Mouse (Mus musculus): Measurements from ENCODE around the gene Gata3. TPM values are rescaled to one million over a fixed set of nuclear protein-coding genes. Genes with fewer than 3 reads are reported as not detected.

Gata3 gene
- total and polyA plus RNA-seq, 2 experiments from 2014 or later = 0.83 TPM; not detected in 1

DNA sequence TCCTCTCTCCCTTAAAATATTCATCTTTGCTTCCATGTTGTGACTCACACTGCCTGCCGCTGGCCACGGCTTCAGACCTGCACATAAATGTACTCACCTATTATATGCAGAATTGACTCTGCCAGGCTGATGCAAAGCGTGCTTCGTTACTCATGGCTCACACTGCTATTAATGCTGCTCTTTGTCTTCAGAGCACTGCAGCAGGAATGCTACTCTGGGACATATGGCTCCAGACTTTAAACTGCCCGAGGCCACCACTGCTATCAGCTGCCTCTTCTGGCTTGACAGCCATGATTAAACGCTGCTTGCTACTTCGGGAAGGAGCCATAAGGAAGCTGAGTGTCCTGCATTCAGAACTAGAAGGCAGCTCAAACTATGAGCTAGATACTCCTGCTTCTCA, 54.6 kb downstream of the Gata3 start:
- H3K9me3 ChIP-seq (replicated peaks; ENCODE audit: control insufficient read depth, low read length) = no peaks in the 10 kb centered on the region
- H3K36me3 ChIP-seq (replicated peaks; ENCODE audit: control insufficient read depth, insufficient read depth, low read length) = no peaks in the 10 kb centered on the region
- no peak overlapping the region for H3K27ac ChIP-seq (ENCODE audit: low read depth)
- WGBS = 48% methylated on average over 7 of the region's 7 CpGs
- no peak overlapping the region for H3K4me3 ChIP-seq (ENCODE audit: low read depth, low read length)
- H3K27me3 ChIP-seq (ENCODE audit: control insufficient read depth, insufficient read depth, low read length) = no peaks in the 10 kb centered on the region
- H3K9ac ChIP-seq (replicated peaks; ENCODE audit: low read depth, low read length) = no peak overlapping the region
- H3K4me2 ChIP-seq (ENCODE audit: low read depth, low read length) = no peak overlapping the region
- no peaks in the 10 kb centered on the region for H3K4me1 ChIP-seq (ENCODE audit: control insufficient read depth, insufficient read depth)
- TF ChIP-seq EP300 (IDR thresholded peaks at IDR 0.05; ENCODE audit: low read depth) (no peak), CTCF (IDR thresholded peaks at IDR 0.05; ENCODE audit: low read depth) (no peak)
- ATAC-seq (ENCODE audit: insufficient read depth, low read depth) (no peak), DNase-seq (ENCODE audit: low spot score) (no peak)

DNA sequence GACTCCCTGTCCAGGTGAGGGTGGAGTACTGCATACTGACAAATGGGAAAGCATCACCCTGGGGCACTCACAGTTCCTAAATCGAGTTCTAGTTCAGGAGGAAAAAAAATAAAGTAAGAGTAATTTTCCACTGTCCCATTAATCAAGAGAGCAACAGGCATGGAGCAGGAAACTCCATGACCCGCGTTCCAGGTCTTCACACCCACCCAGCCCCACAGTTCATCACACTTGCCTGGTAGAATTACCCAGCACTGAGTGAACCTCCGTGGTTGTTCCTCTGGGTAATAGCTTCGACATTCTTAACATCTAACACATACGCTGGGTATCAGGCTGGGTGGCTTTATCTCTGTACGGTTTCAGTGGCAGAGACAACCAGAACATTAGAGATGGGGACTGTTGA, 56.1 kb downstream of the Gata3 start:
- no peak for DNase-seq (ENCODE audit: low spot score)
- H3K4me3 ChIP-seq (ENCODE audit: low read depth, low read length) = no peak overlapping the region
- no peak overlapping the region for H3K27ac ChIP-seq (ENCODE audit: low read depth)
- no peak for ATAC-seq (ENCODE audit: insufficient read depth, low read depth)
- H3K4me2 ChIP-seq (ENCODE audit: low read depth, low read length) = no peak overlapping the region
- no peaks in the 10 kb centered on the region for H3K9me3 ChIP-seq (replicated peaks; ENCODE audit: control insufficient read depth, low read length)
- no peak for TF ChIP-seq EP300 (IDR thresholded peaks at IDR 0.05; ENCODE audit: low read depth)
- no peak for TF ChIP-seq CTCF (IDR thresholded peaks at IDR 0.05; ENCODE audit: low read depth)
- H3K27me3 ChIP-seq (ENCODE audit: control insufficient read depth, insufficient read depth, low read length) = no peaks in the 10 kb centered on the region
- H3K36me3 ChIP-seq (replicated peaks; ENCODE audit: control insufficient read depth, insufficient read depth, low read length) = no peaks in the 10 kb centered on the region
- 60% methylated on average over 7 of the region's 7 CpGs for WGBS
- H3K4me1 ChIP-seq (ENCODE audit: control insufficient read depth, insufficient read depth) = no peaks in the 10 kb centered on the region
- no peak overlapping the region for H3K9ac ChIP-seq (replicated peaks; ENCODE audit: low read depth, low read length)

DNA sequence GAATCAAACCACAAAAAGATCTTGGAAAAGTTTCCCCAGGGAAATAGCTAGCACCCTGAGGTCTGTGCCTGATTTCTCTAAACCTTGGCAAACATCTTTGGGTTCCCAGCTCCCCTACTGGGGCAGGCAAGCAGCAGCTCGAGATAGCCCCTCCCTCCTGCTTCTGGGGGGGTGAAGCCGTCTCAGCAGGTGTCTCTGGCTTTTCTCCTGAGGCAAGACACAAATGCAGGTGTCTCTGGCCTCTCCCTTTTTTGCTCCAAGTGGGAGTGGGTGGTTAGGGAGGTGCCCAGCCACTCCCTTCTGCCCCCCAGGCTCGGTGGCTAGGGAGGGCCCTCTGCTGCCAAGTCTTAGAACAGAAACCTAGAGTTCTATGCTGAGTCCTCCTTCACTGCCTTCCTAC, 62.2 kb downstream of the Gata3 start:
- Histone ChIP-seq H3K4me1 (ENCODE audit: control insufficient read depth, insufficient read depth) (no peaks in the 10 kb centered on the region), H3K27me3 (ENCODE audit: control insufficient read depth, insufficient read depth, low read length) (no peaks in the 10 kb centered on the region), H3K27ac (ENCODE audit: low read depth) (no peak overlapping the region), H3K9me3 (replicated peaks; ENCODE audit: control insufficient read depth, low read length) (no peaks in the 10 kb centered on the region), H3K36me3 (replicated peaks; ENCODE audit: control insufficient read depth, insufficient read depth, low read length) (no peaks in the 10 kb centered on the region), H3K4me2 (ENCODE audit: low read depth, low read length) (no peak overlapping the region), H3K4me3 (ENCODE audit: low read depth, low read length) (no peak overlapping the region), H3K9ac (replicated peaks; ENCODE audit: low read depth, low read length) (no peak overlapping the region)
- ATAC-seq (ENCODE audit: insufficient read depth, low read depth) (no peak), DNase-seq (ENCODE audit: low spot score) (no peak)
- WGBS = 26% methylated on average over 3 of the region's 3 CpGs
- TF ChIP-seq CTCF (IDR thresholded peaks at IDR 0.05; ENCODE audit: low read depth) (no peak), EP300 (IDR thresholded peaks at IDR 0.05; ENCODE audit: low read depth) (no peak)

DNA sequence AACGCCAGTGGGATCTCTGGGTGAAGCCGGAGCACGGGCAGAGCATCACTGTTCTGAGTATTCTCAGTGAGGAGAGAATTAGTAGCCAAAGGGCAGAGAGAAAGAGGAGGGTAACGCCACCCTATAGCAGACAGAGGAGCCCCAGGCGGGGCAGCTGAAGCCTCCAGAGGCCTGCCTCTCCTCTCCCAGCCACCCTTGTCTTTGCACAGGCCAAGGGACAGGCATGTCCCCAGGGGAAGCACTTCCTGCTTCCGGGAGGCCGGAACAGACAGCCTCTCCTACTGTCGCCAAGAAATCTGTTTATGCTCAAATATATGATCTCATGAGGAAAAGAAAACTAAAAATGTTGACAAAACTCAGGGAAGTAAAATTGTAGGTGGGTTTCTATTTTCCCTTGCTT, 69.2 kb downstream of the Gata3 start:
- no peak for DNase-seq (ENCODE audit: low spot score)
- TF ChIP-seq CTCF (IDR thresholded peaks at IDR 0.05; ENCODE audit: low read depth) (no peak), EP300 (IDR thresholded peaks at IDR 0.05; ENCODE audit: low read depth) (no peak)
- H3K4me3 ChIP-seq (ENCODE audit: low read depth, low read length) = no peak overlapping the region
- no peak for ATAC-seq (ENCODE audit: insufficient read depth, low read depth)
- H3K9ac ChIP-seq (replicated peaks; ENCODE audit: low read depth, low read length) = no peak overlapping the region
- H3K9me3 ChIP-seq (replicated peaks; ENCODE audit: control insufficient read depth, low read length) = no peaks in the 10 kb centered on the region
- 78% methylated on average over 8 of the region's 8 CpGs for WGBS
- H3K36me3 ChIP-seq (replicated peaks; ENCODE audit: control insufficient read depth, insufficient read depth, low read length) = no peaks in the 10 kb centered on the region
- no peak overlapping the region for H3K27ac ChIP-seq (ENCODE audit: low read depth)
- no peaks in the 10 kb centered on the region for H3K27me3 ChIP-seq (ENCODE audit: control insufficient read depth, insufficient read depth, low read length)
- H3K4me1 ChIP-seq (ENCODE audit: control insufficient read depth, insufficient read depth) = no peaks in the 10 kb centered on the region
- no peak overlapping the region for H3K4me2 ChIP-seq (ENCODE audit: low read depth, low read length)

DNA sequence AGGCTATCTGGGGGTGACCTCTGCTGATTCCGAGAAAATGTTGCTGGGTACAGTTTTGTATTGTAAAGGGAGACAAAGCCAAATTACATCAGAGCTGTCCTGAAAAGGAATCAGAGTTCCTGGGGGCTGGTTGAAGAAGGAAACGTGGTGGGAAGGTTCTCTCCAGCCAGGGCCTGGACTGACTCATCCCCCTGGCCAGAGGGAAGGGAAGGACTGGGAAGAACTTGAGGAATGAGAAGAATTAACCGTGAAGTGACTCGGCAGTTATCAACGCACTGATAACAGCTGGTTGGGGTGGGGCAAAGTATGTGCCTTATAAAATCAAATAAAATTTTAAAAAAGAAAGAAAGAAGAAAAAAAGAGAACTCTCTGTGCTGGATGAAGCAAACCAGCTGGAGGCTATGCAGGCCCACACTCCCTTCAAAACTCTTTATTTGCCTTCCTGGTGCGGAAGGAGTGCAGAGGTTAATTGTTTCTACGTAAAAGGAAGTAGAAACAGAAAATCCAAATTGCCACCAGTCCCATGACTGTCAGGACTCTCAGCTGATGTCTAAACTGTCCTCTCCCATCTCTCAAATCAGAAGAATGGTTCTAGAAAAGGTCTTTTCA, 71.6 kb downstream of the Gata3 start:
- DNase-seq (ENCODE audit: low spot score) = no peak
- WGBS = 42% methylated on average over 7 of the region's 7 CpGs

More for the DNA sequence above, 71.6 kb downstream of the Gata3 start:
- no peak for TF ChIP-seq CTCF (IDR thresholded peaks at IDR 0.05; ENCODE audit: low read depth)
- no peak for TF ChIP-seq EP300 (IDR thresholded peaks at IDR 0.05; ENCODE audit: low read depth)
- Histone ChIP-seq H3K36me3 (replicated peaks; ENCODE audit: control insufficient read depth, insufficient read depth, low read length) (no peaks in the 10 kb centered on the region), H3K27me3 (ENCODE audit: control insufficient read depth, insufficient read depth, low read length) (no peaks in the 10 kb centered on the region), H3K27ac (ENCODE audit: low read depth) (no peak overlapping the region), H3K4me1 (ENCODE audit: control insufficient read depth, insufficient read depth) (no peaks in the 10 kb centered on the region), H3K9me3 (replicated peaks; ENCODE audit: control insufficient read depth, low read length) (no peaks in the 10 kb centered on the region), H3K9ac (replicated peaks; ENCODE audit: low read depth, low read length) (no peak overlapping the region), H3K4me3 (ENCODE audit: low read depth, low read length) (no peak overlapping the region), H3K4me2 (ENCODE audit: low read depth, low read length) (no peak overlapping the region)
- no peak for ATAC-seq (ENCODE audit: insufficient read depth, low read depth)

Other genes starting within 250 kb of the Gata3 start
- not detected in 2 replicates for gene 4930412O13Rik, start 8.8 kb downstream of the Gata3 start, total RNA-seq (2014; rRNA removed; ENCODE audit: low replicate concordance)
- gene 4930412O13Rik, start 8.8 kb downstream of the Gata3 start, polyA plus RNA-seq (2015; fragmentation: Nextera tagmentation; extraction: Ambion mirVana) = not detected in 2 replicates
- gene 9230102O04Rik, start 494 bp downstream of the Gata3 start, total RNA-seq (2014; rRNA removed; ENCODE audit: low replicate concordance) = not detected in 2 replicates
- not detected in 2 replicates for gene 9230102O04Rik, start 494 bp downstream of the Gata3 start, polyA plus RNA-seq (2015; fragmentation: Nextera tagmentation; extraction: Ambion mirVana)
- gene Taf3, start 158.6 kb upstream of the Gata3 start, total RNA-seq (2014; rRNA removed; ENCODE audit: low replicate concordance) = 2.2 and 3.0 TPM in 2 replicates
- 6.3 and 6.6 TPM in 2 replicates for gene Taf3, start 158.6 kb upstream of the Gata3 start, polyA plus RNA-seq (2015; fragmentation: Nextera tagmentation; extraction: Ambion mirVana)
- 1,755 and 1,815 TPM in 2 replicates for gene Atp5c1, start 190.5 kb upstream of the Gata3 start, total RNA-seq (2014; rRNA removed; ENCODE audit: low replicate concordance)
- 2,592 and 2,686 TPM in 2 replicates for gene Atp5c1, start 190.5 kb upstream of the Gata3 start, polyA plus RNA-seq (2015; fragmentation: Nextera tagmentation; extraction: Ambion mirVana)
- gene Kin, start 190.6 kb upstream of the Gata3 start, total RNA-seq (2014; rRNA removed; ENCODE audit: low replicate concordance) = 0.19 and 9.7 TPM in 2 replicates
- 18.9 and 20.7 TPM in 2 replicates for gene Kin, start 190.6 kb upstream of the Gata3 start, polyA plus RNA-seq (2015; fragmentation: Nextera tagmentation; extraction: Ambion mirVana)
- gene Itih2, start 241.4 kb upstream of the Gata3 start, total RNA-seq (2014; rRNA removed; ENCODE audit: low replicate concordance) = 0.85 and 1.1 TPM in 2 replicates
- 0.32 and 0.42 TPM in 2 replicates for gene Itih2, start 241.4 kb upstream of the Gata3 start, polyA plus RNA-seq (2015; fragmentation: Nextera tagmentation; extraction: Ambion mirVana)

All from heart, postnatal 0 days (tissue).